Mouse (Mus musculus) embryonic facial prominence, embryonic 11.5 days (tissue): ENCODE results near the gene Fn3k. TPM values are rescaled to one million over a fixed set of nuclear protein-coding genes. Genes with fewer than 3 reads are reported as not detected.
A peak's percentile ranks its signal among the peaks of the same experiment; 100 is the strongest.

Experiments used
- ATAC-seq: fragments of 200-750 bp; cut with Nextera tagmentation; replicated peaks from 2 replicates; pipeline ENCODE4 v1.8.0; 2017; ENCODE audit warnings: low read depth; ENCODE audit not compliant: insufficient number of reproducible peaks, low FRiP score, low TSS enrichment
- DNase-seq: peaks from one replicate; pipeline ENCODE4 v3.0.0-alpha.2; 2015; ENCODE audit warnings: low spot score
- H3K27ac ChIP-seq: fragments of 300-500 bp; sonication (generic); replicated peaks from 2 replicates; pipeline ENCODE4 v1.5.1; 2014; ENCODE audit warnings: mild to moderate bottlenecking, low read depth, low read length, control low read depth
- H3K27me3 ChIP-seq: fragments of 300-500 bp; sonication (generic); 2 replicates; pipeline ENCODE4 v1.6.1; 2014; ENCODE audit warnings: mild to moderate bottlenecking, low read length, moderate library complexity, mixed read lengths; ENCODE audit not compliant: control insufficient read depth, insufficient read depth
- H3K36me3 ChIP-seq: fragments of 300-500 bp; sonication (generic); replicated peaks from 2 replicates; pipeline ENCODE4 v1.6.1; 2014; ENCODE audit warnings: low read depth, mild to moderate bottlenecking, low read length, moderate library complexity, mixed read lengths; ENCODE audit not compliant: control insufficient read depth, insufficient read depth
- H3K4me1 ChIP-seq: fragments of 300-500 bp; sonication (generic); 2 replicates; pipeline ENCODE4 v1.6.1; 2014; ENCODE audit warnings: low read length, mixed read lengths; ENCODE audit not compliant: control insufficient read depth, insufficient read depth
- H3K4me2 ChIP-seq: fragments of 300-500 bp; sonication (generic); 2 replicates; pipeline ENCODE4 v1.6.1; 2014; ENCODE audit warnings: low read depth, mild to moderate bottlenecking, control low read depth, low read length, moderate library complexity
- H3K4me3 ChIP-seq: fragments of 300-500 bp; sonication (generic); 2 replicates; pipeline ENCODE4 v1.5.1; 2014; ENCODE audit warnings: low read depth, low read length, control low read depth
- H3K9ac ChIP-seq: fragments of 300-500 bp; sonication (generic); replicated peaks from 2 replicates; pipeline ENCODE4 v1.6.1; 2014; ENCODE audit warnings: mild to moderate bottlenecking, control low read depth, low read length
- H3K9me3 ChIP-seq: fragments of 300-500 bp; sonication (generic); replicated peaks from 2 replicates; pipeline ENCODE4 v1.6.1; 2016; ENCODE audit warnings: mild to moderate bottlenecking, low read length, inconsistent platforms, mixed read lengths; ENCODE audit not compliant: control insufficient read depth
- WGBS: fragments of 180-500 bp; shearing (Covaris S2); extraction: QIAGEN DNeasy Blood & Tissue Kit; methylation state at CpG from one replicate; pipeline ENCODE4 v1.1.7; 2014; 5-methylcytosine and 5-hydroxymethylcytosine counted together
- polyA plus RNA-seq: library from polyadenylated mRNA; unstranded; fragments of >200 nt; fragmentation: Nextera tagmentation; extraction: Ambion mirVana; gene quantifications from 2 replicates; pipeline ENCODE4 v1.2.1, GENCODE M21; 2014

Gene Fn3k
- polyA plus RNA-seq, 1 experiment from 2014 or later: 0.70 TPM

- Histone ChIP-seq H3K4me2 (no peak overlapping the region), H3K27ac (no peak overlapping the region), H3K27me3 (no peaks in the 10 kb centered on the region), H3K36me3 (no peaks in the 10 kb centered on the region), H3K9me3 (no peaks in the 10 kb centered on the region), H3K4me3 (no peak overlapping the region), H3K4me1 (no peaks in the 10 kb centered on the region), H3K9ac (no peak overlapping the region)
- WGBS: 78% methylated on average over 5 of the region's 5 CpGs
- DNase-seq: no peak
- no peak for ATAC-seq
Observed at GRCm38 (mm10) chr11:121415351-121415750, 19.4 kb upstream of the Fn3k start.

GRCm38 (mm10) chr11:121417971-121418370 is 16.7 kb upstream of the Fn3k start:
- H3K9ac ChIP-seq: no peak overlapping the region
- DNase-seq (no peak), ATAC-seq (no peak)
- WGBS: 86% methylated on average over 5 of the region's 5 CpGs
- no peaks in the 10 kb centered on the region for H3K4me1 ChIP-seq
- no peak overlapping the region for H3K27ac ChIP-seq
- H3K9me3 ChIP-seq: no peaks in the 10 kb centered on the region
- no peaks in the 10 kb centered on the region for H3K36me3 ChIP-seq
- H3K27me3 ChIP-seq: no peaks in the 10 kb centered on the region
- no peak overlapping the region for H3K4me3 ChIP-seq
- no peak overlapping the region for H3K4me2 ChIP-seq

- no peak overlapping the region for H3K4me3 ChIP-seq
- no peak for ATAC-seq
- H3K9me3 ChIP-seq: no peaks in the 10 kb centered on the region
- no peak overlapping the region for H3K27ac ChIP-seq
- no peak for DNase-seq
- H3K4me2 ChIP-seq: no peak overlapping the region
- no peaks in the 10 kb centered on the region for H3K27me3 ChIP-seq
- 73% methylated on average over 2 of the region's 2 CpGs for WGBS
- H3K9ac ChIP-seq: no peak overlapping the region
- H3K4me1 ChIP-seq: no peaks in the 10 kb centered on the region
- no peaks in the 10 kb centered on the region for H3K36me3 ChIP-seq
Observed at GRCm38 (mm10) chr11:121418932-121419331, 15.8 kb upstream of the Fn3k start.

GRCm38 (mm10) chr11:121420379-121420778 is 14.3 kb upstream of the Fn3k start:
- peak overlapping the region; percentile 79 for H3K4me2 ChIP-seq
- no peak overlapping the region for H3K9ac ChIP-seq
- H3K27me3 ChIP-seq: no peaks in the 10 kb centered on the region
- no peak overlapping the region for H3K27ac ChIP-seq
- ATAC-seq (no peak), DNase-seq (no peak)
- WGBS: 44% methylated on average over 5 of the region's 5 CpGs
- no peaks in the 10 kb centered on the region for H3K4me1 ChIP-seq
- H3K4me3 ChIP-seq: peak overlapping the region; percentile 76; the same call in 1 of the 2 replicates
- H3K9me3 ChIP-seq: no peaks in the 10 kb centered on the region
- H3K36me3 ChIP-seq: no peaks in the 10 kb centered on the region

GRCm38 (mm10) chr11:121420830-121421552 is 13.7 kb upstream of the Fn3k start, which contains the start of gene Fn3krp:
Gene Fn3krp (plus strand): TSS chr11:121421401.
- Histone ChIP-seq H3K4me2 (peak within 1 kb of the TSS; percentile 87), H3K4me3 (peak within 1 kb of the TSS; percentile 76), H3K9me3 (no peaks in the 10 kb centered on the region), H3K27ac (peak within 1 kb of the TSS; percentile 70), H3K9ac (peak within 1 kb of the TSS; percentile 72), H3K27me3 (no peaks in the 10 kb centered on the region), H3K36me3 (no peaks in the 10 kb centered on the region), H3K4me1 (no peaks in the 10 kb centered on the region)
- DNase-seq (peak; percentile 100), ATAC-seq (peak; percentile 99)
- WGBS: 1% methylated on average over 28 of the region's 28 CpGs

- H3K9ac ChIP-seq: peak overlapping the region; percentile 72
- DNase-seq: peak; percentile 11
- H3K4me1 ChIP-seq: no peaks in the 10 kb centered on the region
- H3K4me3 ChIP-seq: peak overlapping the region; percentile 76
- H3K36me3 ChIP-seq: no peaks in the 10 kb centered on the region
- H3K27me3 ChIP-seq: no peaks in the 10 kb centered on the region
- no peaks in the 10 kb centered on the region for H3K9me3 ChIP-seq
- peak; percentile 84; the same call in 1 of the 2 replicates for ATAC-seq
- peak overlapping the region; percentile 87 for H3K4me2 ChIP-seq
- H3K27ac ChIP-seq: no peak overlapping the region
- under 1% methylated on average over 28 of the region's 28 CpGs for WGBS
Observed at GRCm38 (mm10) chr11:121421553-121422173, 13.1 kb upstream of the Fn3k start.

GRCm38 (mm10) chr11:121433397-121433796 is 1.3 kb upstream of the Fn3k start:
- Histone ChIP-seq H3K27me3 (no peaks in the 10 kb centered on the region), H3K9ac (no peak overlapping the region), H3K36me3 (peaks cover 5% of the 10 kb centered on the region), H3K9me3 (no peaks in the 10 kb centered on the region), H3K4me1 (no peaks in the 10 kb centered on the region), H3K27ac (no peak overlapping the region), H3K4me3 (no peak overlapping the region), H3K4me2 (no peak overlapping the region)
- DNase-seq (no peak), ATAC-seq (no peak)
- WGBS: 87% methylated on average over 4 of the region's 4 CpGs

GRCm38 (mm10) chr11:121437236-121437635 is 2.5 kb downstream of the Fn3k start:
- no peak for DNase-seq

More at GRCm38 (mm10) chr11:121437236-121437635, 2.5 kb downstream of the Fn3k start:
- no peak for ATAC-seq
- H3K27ac ChIP-seq: no peak overlapping the region
- H3K27me3 ChIP-seq: no peaks in the 10 kb centered on the region
- H3K9ac ChIP-seq: no peak overlapping the region
- H3K9me3 ChIP-seq: no peaks in the 10 kb centered on the region
- H3K4me1 ChIP-seq: no peaks in the 10 kb centered on the region
- no peaks in the 10 kb centered on the region for H3K36me3 ChIP-seq
- H3K4me2 ChIP-seq: no peak overlapping the region
- 68% methylated on average over 5 of the region's 5 CpGs for WGBS
- H3K4me3 ChIP-seq: no peak overlapping the region
